Mouse (Mus musculus) layer of hippocampus, adult 11-12 months (tissue): ENCODE measurements around the gene Fgl2.
A peak's percentile ranks its signal among the peaks of the same experiment; 100 is the strongest.

Experiments used
- DNase-seq: peaks from one replicate; pipeline ENCODE4 v3.0.0; 2022; ENCODE audit warnings: low spot score

Gene Fgl2

GRCm38 (mm10) chr5:21384252-21384960, 12.0 kb downstream of the Fgl2 start:
- DNase-seq, result no peak

GRCm38 (mm10) chr5:21384976-21385375, 12.5 kb downstream of the Fgl2 start:
- no peak for DNase-seq

GRCm38 (mm10) chr5:21386432-21386831, 14.0 kb downstream of the Fgl2 start:
- no peak for DNase-seq

- no peak for DNase-seq
Observed at GRCm38 (mm10) chr5:21387340-21387739, 14.9 kb downstream of the Fgl2 start.

GRCm38 (mm10) chr5:21388855-21389254, 16.4 kb downstream of the Fgl2 start:
- DNase-seq, result no peak

- no peak for DNase-seq
Observed at GRCm38 (mm10) chr5:21391616-21392384, 19.4 kb downstream of the Fgl2 start.

GRCm38 (mm10) chr5:21394562-21394961, 22.1 kb downstream of the Fgl2 start:
- DNase-seq, result no peak

- no peak for DNase-seq
Observed at GRCm38 (mm10) chr5:21395205-21395840, 22.9 kb downstream of the Fgl2 start.

GRCm38 (mm10) chr5:21411261-21411666, 38.8 kb downstream of the Fgl2 start:
- DNase-seq, result no peak

- DNase-seq, result no peak
Observed at GRCm38 (mm10) chr5:21412056-21412455, 39.6 kb downstream of the Fgl2 start.

GRCm38 (mm10) chr5:21413322-21413721, 40.9 kb downstream of the Fgl2 start:
- DNase-seq, result no peak

- DNase-seq, result no peak
Observed at GRCm38 (mm10) chr5:21414116-21414820, 41.8 kb downstream of the Fgl2 start.

- DNase-seq, result no peak
Observed at GRCm38 (mm10) chr5:21418613-21419012, 46.2 kb downstream of the Fgl2 start.

GRCm38 (mm10) chr5:21420609-21421008, 48.2 kb downstream of the Fgl2 start:
- DNase-seq, result no peak

GRCm38 (mm10) chr5:21424614-21425602, 52.5 kb downstream of the Fgl2 start, which contains the start of the genes Ccdc146 and Fam185a:
Gene Ccdc146, minus strand, starts transcription at chr5:21424677.
Gene Fam185a, plus strand, starts transcription at chr5:21424958.
- DNase-seq, result peak; percentile 97

- DNase-seq, result no peak
Observed at GRCm38 (mm10) chr5:21426666-21427065, 54.2 kb downstream of the Fgl2 start.
